Mouse (Mus musculus) fat pad, adult 2 months (tissue): ENCODE data around the gene Htra3.

Source experiments
- DNase-seq: peaks from one replicate; pipeline ENCODE4 v3.0.0-alpha.2; 2011; ENCODE audit warnings: low read depth, low spot score; ENCODE audit errors: extremely low read depth

Gene Htra3

DNA sequence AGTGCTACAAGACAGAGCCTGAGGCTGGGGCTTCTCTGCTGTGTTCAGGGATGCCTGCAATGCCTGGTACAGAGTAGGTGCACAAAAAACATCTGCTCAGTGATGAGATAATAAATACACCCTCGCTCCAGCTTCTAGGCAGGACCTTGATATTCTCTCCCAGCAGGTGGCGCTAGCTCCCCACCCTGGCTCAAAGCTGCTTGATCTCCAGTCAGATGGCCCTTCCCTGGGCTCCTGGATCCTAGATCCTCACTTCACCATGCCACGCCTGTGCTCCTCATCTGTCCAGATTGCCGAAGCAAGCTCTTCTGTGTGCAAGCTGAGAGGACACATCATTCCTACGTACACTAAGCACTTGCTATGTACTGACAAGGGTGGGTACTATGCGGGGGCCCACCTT, 21.5 kb upstream of the Htra3 start:
- no peak for DNase-seq

DNA sequence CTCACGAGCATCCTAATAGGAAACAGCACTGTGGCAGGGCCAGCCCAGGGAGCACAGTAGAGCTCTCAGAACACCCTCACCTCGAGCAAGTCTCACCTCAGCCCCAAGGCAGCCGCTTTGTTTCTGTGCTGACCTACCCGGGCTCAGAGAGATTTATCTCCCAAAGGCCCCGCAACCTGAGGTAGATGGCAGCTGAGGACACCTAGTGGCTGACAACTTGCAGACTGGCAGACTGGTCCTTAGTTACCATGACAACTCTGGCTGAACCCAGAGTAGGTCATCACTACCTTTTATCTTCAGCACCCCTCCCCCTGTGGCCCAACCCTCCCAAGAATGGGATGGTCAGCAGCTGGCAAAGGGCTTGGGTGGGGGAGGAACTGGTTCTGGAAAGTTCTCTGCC, 16.2 kb upstream of the Htra3 start:
- no peak for DNase-seq

DNA sequence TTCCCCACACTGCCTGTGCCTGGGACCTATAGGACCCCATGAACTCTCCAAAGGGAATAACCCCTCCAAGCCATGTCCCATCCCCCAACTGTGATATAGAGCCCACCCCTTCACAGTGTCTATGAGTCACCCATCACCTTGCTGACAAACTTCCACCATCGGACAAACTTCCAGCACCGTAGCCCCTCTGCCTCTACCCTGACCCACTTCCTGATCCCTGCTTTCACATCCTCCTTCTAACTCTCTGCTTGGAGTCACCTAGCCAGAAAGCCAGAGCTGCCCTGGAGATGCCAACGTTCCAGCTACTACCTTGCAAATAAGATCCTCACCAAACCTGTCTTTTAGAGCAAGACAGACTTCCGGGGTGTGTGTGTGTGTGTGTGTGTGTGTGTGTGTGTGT, 14.1 kb upstream of the Htra3 start:
- DNase-seq, result no peak

DNA sequence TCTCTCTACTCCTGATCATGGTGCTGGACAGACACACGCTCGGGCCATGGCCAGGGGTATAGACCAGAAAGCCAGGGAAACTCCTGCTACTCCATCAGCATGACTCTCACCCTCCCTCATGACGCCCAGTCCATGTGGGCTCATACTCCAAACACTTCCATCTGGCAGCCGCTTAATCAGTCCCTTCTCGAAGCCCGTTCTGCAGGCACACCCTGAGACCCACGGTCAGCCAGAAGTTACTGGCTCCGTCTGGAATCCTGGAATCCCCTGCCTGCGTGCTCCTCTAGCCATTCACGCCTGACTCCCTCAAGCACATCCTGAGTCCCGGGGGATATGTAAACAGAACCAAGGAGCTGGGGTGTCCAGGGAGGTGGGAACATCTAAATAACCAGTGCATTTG, 11.7 kb upstream of the Htra3 start:
- DNase-seq, result no peak

DNA sequence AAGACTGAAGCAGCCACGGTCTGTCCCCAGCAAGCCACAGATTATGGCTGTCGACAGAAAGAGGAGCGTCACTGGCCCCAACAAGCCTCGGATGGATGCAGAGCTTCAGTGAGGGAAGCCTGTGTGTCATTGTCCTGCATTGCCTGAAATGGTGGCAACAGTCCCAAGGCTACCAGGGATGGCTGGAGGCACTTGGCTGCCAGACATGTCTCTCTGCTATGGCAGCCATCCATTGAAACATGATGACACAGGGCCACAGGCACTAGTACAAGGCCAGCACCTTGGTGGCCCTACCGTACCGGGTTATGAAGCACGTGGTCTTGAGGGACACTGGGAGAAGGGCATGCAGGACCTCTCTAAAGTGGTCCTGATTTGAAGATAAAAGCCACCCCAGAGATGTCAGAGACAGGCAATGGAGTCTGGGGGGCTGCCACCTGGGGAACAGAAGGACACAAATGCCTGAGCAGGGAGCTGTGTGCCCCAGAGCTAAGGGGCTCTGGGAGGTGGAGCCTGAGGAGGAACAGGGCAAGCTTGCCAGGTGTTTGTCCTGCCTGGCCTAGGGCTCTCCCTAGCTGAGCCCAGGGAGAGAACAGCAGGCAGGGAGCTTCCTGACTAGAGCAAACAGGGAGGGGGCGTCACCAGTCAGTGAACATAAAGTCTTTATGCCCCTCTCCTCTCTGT, 11.0 kb upstream of the Htra3 start:
- DNase-seq, result no peak

DNA sequence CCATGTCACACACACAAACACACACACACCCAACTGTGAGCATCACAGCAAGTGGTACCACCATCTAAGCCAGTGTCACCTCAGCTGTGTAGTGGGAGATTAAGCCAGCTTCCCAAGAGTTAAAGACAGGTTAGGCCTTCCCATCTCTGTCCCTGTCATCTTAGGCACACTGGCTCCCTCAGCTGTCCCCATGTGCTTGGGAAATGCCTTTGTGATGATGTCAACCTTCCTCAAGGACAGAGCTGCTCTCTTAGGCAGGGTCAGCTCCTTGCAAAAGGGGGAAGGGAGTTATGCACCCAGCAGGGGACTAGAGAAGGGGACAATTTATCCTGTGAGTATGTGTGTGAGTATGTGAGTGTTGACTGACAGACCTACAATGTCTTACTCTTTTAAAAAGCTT, 9.8 kb upstream of the Htra3 start:
- DNase-seq, result no peak

DNA sequence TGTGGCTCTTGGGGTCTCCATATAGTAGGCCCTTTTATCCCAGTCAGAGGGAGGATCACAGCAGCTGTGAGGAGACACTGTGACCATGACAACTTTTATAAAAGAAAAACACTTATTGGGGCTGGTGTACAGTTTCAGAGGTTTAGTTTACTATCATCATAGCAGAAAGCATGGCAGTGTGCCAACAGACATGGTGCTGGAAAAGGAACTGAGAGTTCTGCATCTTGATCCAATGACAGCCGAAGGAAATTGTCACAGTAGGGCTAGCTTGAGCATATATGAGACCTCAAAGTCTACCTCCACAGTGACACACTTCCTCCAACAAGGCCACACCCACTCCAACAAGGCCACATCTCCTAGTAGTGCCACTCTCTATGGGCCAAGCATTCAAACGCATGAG, 9.3 kb upstream of the Htra3 start:
- DNase-seq, result no peak

DNA sequence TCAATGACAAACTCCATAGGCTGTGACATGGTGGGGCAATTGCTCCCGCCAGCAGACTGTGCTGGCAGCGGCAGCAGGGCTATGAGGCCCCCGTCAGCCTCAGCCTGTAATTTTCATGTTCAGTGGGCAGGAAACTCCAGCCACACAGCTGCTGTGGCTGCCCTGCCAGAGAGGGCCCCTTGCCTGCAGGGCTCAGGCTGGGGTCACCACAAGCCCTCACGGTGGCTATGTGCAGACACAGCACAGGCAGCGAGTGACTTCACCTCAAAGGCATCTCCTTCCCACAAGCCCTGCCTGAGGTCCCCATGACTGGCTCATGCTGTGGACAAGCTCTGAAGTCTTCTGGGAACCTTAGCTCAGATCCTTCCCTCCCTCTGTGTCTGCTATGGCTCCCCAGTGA, 7.5 kb upstream of the Htra3 start:
- no peak for DNase-seq

DNA sequence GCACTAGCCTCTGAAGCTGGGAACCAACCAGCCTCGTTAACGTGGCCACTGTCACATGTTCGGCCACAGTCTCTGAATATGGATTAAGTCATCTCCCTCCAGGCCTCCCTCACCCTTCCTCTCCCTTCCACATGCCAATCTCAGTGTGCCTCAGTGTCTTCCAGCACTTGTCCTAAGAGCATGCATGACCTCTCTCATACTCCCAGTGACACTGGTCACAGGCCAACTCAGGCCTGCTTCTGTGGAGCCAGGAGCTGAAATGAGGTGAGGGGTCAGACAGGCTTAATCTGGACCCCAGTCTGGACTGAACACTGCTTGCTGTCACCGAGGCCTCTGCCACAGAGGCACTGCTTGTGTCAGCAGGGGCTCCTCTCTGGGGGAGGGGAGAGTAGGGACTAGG, 6.8 kb upstream of the Htra3 start:
- no peak for DNase-seq

DNA sequence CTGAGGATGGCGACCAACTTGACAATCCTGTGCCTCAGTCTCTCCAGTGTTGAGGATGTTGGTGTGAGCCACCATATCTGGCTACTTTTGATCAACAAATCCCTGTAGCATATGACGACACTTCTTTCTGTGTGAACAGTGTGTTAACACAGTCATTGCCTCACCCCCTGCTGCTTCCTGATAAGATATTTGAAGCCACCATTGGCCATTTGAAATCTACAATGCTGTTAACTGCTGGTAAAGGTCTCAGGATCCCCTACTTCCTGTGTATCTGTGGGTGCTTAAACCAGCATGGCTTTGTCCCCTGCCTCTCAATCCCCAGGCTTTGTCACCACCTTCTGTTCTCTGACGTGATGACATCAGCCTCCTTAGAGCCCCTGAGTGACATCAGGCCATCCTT, 5.5 kb upstream of the Htra3 start:
- no peak for DNase-seq

DNA sequence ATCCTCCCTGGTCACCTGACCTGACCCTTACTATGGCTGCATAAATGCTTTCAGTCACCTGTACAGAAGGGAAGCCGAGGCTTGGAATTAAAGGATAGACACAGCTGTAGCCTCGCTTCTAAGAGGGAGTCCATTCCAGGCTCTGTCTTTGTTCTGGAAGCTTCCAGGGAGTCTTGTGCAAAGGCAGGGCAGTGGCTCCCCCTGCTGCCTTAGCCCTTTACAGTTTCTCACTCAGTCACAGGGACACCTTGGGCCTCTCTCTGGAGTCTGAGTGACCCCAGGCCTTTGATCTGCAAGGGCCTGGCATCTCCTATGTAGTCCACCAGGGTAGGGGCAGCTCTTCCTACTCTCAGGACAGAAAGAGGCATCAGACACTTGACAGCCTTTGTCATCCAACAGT, 1.4 kb upstream of the Htra3 start:
- no peak for DNase-seq

DNA sequence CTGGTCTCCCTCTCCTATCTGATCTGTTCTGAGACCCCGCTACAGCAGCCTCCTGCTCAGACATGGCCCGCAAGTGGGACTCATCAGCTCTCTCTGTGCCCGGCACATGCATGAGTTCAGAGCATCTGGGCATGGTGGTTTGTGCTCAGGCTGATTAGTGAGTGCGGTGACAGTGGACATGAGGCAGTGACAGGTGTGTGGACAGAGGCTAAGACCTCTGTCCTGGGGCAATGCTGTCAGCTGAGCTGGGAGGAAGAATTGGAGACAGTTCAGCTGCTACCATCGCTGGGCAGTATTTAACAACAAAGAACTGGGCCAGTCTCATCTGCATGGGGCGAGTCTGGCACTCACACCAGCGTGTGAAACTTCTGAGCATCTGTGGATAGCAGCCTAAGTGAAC, 2.6 kb downstream of the Htra3 start:
- DNase-seq, result no peak

DNA sequence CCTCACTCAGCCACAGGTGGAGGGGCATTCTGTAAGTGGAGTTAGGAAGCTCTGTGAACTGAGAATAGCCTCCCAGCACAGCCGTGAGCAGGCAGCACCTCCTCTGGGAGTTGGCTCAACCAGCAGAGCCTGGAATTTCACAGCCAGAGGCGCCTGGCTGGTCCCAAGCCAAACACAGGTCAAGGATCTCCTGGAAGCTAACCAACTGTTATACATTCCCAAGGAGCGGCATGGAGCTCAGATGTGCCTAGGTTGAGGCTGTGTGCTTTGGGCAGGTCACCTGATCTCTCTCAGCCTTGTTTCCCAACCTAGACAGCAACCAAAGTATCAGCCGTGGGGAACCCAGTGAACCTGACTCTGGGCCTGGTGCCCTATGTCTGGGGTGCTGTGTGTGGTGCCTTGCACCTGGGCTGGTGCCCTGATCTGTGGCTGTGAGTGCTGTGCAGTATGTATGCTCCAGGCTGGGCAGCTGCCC, 5.5 kb downstream of the Htra3 start:
- no peak for DNase-seq

DNA sequence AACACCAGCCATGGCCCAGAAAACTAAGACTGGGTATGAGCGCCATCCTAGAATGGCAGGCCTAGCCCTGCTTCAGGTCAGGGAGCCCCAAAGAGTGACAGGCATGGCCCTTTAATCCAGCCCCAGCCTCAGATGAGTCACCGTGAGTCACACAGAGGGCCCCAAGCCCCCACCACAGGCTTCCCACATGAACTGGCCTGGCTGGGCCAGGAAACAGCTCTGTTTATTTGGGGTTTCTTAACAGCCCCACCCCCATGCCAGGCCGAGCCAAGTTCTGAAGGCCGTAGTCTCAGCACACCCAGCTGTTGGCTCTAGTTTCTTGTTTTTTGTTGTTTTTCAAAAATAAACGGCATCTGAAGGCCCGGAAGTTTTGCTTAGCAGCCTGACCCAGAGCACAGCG, 6.5 kb downstream of the Htra3 start:
- no peak for DNase-seq

DNA sequence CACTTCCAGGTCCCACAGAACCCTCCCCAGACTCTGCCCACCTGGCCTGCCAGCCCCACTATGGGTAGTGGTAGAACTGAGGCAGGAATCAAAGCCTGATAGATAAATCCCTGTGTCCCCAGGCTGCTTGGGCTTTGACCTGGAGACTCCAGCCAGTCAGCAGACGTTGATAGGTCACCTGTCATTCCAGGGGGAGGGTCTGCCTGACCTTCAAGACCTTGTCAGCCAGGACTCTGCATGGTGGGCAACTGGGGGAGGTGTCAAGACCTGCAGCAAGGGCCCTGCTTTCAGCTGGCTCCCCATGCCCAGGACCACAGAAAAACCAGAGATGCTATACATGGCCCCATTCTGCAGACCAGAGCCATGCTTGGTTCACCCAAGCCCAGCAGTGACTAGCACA, 7.0 kb downstream of the Htra3 start:
- no peak for DNase-seq

DNA sequence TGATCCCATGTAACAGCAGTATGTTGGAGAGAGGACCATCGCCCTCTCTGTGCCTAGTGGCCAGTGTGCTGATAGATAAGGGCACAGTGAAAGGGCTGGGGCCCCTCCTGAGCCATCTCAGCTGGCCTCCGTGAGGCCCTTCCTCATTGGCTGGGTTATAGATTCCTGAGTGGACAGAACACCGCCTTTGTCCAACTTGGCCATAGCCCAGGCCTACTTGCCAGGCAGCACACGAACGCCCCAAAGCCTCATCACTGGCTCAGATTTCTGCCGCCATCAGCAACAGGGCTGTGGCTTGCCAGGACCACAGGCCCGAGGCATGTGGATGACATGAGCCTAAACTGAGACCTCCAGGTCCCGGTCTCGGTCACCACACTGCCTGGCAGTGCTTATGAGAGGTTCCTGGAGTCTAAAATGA, 8.1 kb downstream of the Htra3 start:
- DNase-seq, result no peak

DNA sequence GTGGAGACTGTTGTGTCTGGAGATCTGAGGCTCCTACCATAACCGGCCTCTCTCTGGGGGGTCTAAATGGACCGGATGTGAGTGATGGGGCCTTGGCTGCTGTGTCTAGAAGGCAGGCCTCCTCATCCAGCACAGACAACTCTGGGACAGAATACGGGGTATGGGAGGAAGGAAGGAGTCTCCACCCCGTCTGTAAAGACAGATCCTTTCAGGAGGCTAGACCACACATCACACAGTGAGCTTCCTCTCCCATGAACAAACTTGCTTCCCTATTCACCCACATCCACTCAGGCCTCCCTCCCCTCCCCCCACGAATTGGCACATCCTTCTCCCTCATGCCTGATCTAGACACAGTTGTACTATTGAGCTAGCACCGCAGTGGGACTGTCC, 9.2 kb downstream of the Htra3 start:
- no peak for DNase-seq

DNA sequence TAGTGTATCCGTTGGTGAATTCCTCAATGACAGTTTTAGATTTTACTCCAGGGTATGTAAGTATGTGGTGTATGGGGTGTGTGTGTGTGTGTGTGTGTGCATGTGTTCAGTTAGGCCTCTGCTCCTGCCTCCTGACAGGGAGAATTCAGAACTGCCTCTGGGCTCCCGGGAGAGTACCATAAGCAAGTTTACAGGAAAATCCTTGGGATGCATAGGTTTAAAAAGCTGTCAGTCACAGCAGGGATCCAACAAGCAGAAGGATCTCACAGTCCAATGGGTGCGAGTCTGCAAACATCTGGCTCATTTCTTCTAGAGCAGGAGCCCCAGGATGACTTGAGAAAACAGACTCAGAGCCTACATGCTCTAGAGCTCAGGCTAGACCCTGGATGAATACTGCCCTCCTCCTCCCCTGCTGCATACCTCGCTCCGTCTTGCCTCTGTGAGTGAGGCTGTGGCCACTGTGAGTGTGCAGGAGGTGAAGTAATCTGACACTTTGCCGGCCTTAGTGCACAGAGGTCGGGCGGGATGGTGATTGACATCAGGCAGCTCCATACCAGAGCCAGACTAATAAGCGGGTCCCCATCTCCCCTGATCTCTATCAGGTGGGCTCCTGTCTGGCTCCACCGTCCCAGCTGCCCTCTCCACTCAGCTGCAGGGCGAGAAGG, 9.7 kb downstream of the Htra3 start:
- DNase-seq, result no peak

DNA sequence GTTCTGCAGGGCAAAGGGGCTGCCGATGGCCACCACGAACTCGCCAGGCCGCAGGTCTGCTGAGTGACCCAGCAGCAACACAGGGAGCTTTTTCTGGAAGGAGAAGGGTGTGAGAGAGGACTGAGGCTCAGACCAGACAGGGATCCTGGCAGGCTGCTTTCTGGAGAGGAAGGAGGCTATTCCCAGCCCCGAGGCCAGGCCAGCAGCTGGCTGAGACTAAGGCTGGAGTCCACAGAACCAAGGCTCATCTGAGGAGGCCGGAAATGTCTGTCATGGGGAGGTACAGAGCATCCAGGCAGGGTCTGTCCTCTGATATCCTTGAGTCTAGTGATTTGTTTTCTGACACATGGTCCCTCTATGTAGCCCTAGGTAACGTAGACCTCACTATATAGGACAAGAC, 13.4 kb downstream of the Htra3 start:
- no peak for DNase-seq

DNA sequence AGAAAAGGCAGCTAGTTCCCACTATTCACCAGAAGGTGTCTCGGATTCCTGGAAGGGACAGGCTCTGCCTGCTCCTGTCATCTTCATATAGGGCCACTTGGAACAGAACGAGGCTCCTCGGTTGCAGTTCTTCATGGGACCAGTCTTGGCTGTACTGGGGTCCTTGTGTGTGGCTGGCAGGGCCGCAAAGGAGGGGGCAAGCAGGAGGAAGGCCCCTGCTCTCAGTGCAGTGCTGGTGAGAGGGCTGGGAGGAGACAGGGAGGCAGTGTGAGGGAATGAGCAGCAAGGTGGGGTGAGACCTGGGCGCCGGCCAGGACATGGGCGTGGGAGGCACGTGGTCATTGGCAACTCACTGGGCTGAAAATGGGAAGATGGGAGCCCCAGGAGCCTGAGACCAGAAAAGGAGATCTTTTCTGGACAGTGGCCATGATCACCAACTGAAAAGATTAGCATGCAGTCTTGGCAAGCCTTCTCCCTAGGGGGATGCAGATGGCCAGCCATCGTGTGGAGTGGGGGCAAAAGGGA, 17.5 kb downstream of the Htra3 start:
- no peak for DNase-seq

DNA sequence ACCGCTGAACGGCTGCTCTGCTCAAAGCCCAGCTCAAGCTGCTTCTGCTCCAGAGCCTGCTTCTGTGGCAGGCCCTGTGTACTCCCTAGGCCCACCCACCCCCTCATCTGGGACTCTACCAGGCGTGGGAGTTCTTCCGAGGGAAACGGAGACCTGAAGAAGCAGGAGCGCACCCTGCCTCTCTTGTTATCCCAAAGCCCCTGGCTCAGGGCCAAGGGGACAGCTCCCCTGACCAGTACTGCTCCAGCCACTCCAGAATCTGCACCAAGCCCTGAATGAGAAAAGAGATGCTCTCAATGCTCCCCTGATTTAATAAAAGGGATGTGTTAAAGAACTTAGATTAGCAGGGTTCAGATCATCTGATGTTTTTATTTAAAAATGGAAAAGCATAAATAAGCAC, 18.4 kb downstream of the Htra3 start:
- DNase-seq, result no peak

DNA sequence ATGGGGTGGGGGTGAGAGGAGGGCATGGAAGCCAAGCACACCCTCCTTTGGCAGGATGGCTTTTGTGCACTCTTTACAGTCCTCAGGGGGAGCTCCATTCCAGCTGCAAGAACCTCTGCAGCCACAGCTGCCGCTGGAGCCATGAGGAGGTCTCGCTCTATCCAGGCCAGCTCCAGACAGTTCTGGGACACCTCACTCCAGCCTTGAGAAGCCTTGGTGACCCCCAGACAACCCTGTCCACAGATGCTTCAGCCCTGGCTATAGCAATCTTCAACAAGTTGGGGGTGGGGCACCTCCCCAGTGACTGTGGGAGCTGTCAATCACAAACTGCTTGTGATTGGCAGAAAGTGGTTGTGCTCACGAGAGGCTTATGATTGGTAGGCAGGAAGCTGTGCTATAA, 20.1 kb downstream of the Htra3 start:
- DNase-seq, result no peak
